Mouse (Mus musculus): Measurements from ENCODE around the gene Fgb. TPM values are rescaled to one million over a fixed set of nuclear protein-coding genes. Genes with fewer than 3 reads are reported as not detected.

Gene Fgb
- 4.5 and 8.3 TPM in 2 replicates for polyA plus RNA-seq (2015; fragmentation: Nextera tagmentation; extraction: Ambion mirVana)

DNA sequence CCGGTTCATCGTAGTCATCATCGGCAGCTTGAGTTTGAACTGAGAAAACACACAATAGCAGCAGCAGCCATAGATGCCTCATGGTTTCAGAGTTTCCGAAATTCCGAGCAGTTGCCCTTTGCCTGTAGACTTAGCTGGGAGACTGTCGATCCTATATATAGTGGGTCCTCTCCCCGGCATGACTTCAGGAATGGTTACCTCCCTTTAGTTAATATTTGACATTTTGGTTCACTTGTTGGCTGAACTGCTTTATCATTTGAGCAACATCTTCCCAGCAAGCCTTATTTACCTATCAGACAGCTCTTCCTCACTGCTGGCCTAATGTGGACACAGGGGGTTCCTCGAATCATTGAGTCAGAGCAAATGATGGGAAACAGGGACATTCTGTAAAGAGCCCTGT is at the start of gene Fgb:
Gene Fgb (minus strand): TSS at position 184 of the 400 bp plus-strand sequence.
- Histone ChIP-seq H3K4me2 (no peak within 1 kb of the TSS), H3K4me3 (replicated peaks) (no peak within 1 kb of the TSS), H3K27ac (no peak within 1 kb of the TSS), H3K4me1 (no peaks in the 10 kb centered on the region), H3K27me3 (peaks cover 3% of the 10 kb centered on the region), H3K9ac (no peak within 1 kb of the TSS), H3K9me3 (replicated peaks) (no peaks in the 10 kb centered on the region), H3K36me3 (no peaks in the 10 kb centered on the region)
- ATAC-seq (replicated peaks; ENCODE audit: low FRiP score), result no peak
- WGBS, result 83% methylated on average over 8 of the region's 8 CpGs

DNA sequence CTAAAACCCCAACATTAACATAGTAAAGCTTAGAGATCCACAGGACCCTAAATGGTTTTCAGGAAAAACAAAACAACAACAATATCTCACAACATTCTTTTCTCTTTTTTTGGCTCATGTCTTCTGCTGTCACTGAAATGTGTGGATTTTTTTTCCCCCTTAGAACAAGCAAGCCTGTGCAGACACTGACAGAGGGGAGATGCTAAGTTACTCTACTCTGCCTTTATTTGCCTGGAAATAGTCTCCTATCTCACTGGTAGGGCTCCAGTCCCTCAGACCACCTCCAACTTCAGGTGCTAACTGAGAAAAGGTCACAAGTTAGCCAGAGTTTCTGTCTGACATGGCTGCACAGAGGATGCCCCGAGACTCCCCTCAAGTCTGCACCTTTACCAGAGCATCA is 49.5 kb upstream of the Fgb start:
- H3K4me2 ChIP-seq, result peak overlapping the region; percentile 52
- no peaks in the 10 kb centered on the region for H3K36me3 ChIP-seq
- no peak for ATAC-seq (replicated peaks; ENCODE audit: low FRiP score)
- H3K9ac ChIP-seq, result no peak overlapping the region
- H3K4me3 ChIP-seq (replicated peaks), result 0 out of 2 replicates have a peak overlapping the region, but pooled peaks have one; percentile 31
- peaks cover 18% of the 10 kb centered on the region for H3K27me3 ChIP-seq
- peaks cover 8% of the 10 kb centered on the region; the same call in 1 of the 2 replicates for H3K4me1 ChIP-seq
- H3K27ac ChIP-seq, result no peak overlapping the region
- 89% methylated on average over 1 of the region's 1 CpGs for WGBS
- no peaks in the 10 kb centered on the region for H3K9me3 ChIP-seq (replicated peaks)

DNA sequence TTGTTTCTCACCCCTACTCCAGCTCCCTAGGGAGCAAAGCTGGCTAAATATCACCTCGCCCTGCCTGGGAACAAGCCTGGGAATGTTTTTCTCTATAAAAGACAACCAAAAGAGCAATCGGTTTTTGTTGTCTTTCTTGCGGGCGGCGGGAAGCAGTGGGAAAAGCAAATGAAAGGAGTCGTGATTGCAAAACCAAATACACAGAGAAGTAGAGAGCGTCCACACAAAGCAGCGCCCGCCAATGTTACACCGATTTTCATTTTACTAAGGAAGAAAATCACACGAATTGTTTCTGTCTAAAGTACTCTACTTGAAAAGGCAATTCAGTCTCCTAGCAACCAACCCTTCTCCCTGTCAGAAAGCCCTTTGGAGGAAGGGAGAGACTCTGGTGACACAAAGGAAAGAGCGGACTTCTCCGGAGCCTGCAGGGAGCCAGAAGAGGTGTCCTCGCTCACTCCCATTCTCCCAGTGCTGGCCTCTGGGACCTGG is 48.9 kb upstream of the Fgb start:
- ATAC-seq (replicated peaks; ENCODE audit: low FRiP score), result no peak
- Histone ChIP-seq H3K27me3 (peaks cover 18% of the 10 kb centered on the region), H3K36me3 (no peaks in the 10 kb centered on the region), H3K4me2 (peak overlapping the region; percentile 52), H3K27ac (no peak overlapping the region), H3K4me3 (replicated peaks) (peak overlapping the region; percentile 31), H3K4me1 (peaks cover 8% of the 10 kb centered on the region; the same call in 1 of the 2 replicates), H3K9me3 (replicated peaks) (no peaks in the 10 kb centered on the region), H3K9ac (0 out of 2 replicates have a peak overlapping the region, but pooled peaks have one; percentile 10)
- 11% methylated on average over 14 of the region's 14 CpGs for WGBS

DNA sequence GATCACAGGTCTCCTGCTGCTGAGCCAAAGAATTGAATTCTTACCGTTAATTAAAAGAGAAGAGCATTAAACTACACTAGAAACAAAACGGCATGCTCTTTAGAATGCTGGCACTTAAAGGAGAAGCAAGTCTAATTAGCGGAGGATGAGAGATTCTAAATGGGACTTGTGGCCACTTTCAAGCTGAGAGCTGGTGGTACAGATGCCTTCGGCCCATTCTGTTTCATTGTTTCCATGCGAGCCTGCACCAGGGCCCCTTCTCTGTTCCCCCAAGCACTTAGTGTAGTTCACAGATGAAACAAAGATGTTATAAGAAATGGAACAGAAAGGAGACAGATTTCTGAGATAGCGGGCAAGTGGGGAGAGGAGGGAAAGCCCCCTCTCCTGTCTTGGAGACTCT is 47.9 kb upstream of the Fgb start:
- Histone ChIP-seq H3K9me3 (replicated peaks) (no peaks in the 10 kb centered on the region), H3K4me1 (peaks cover 8% of the 10 kb centered on the region; the same call in 1 of the 2 replicates), H3K4me2 (no peak overlapping the region), H3K27ac (no peak overlapping the region), H3K9ac (no peak overlapping the region), H3K27me3 (peaks cover 18% of the 10 kb centered on the region), H3K4me3 (replicated peaks) (no peak overlapping the region), H3K36me3 (no peaks in the 10 kb centered on the region)
- no peak for ATAC-seq (replicated peaks; ENCODE audit: low FRiP score)
- 84% methylated on average over 6 of the region's 6 CpGs for WGBS

DNA sequence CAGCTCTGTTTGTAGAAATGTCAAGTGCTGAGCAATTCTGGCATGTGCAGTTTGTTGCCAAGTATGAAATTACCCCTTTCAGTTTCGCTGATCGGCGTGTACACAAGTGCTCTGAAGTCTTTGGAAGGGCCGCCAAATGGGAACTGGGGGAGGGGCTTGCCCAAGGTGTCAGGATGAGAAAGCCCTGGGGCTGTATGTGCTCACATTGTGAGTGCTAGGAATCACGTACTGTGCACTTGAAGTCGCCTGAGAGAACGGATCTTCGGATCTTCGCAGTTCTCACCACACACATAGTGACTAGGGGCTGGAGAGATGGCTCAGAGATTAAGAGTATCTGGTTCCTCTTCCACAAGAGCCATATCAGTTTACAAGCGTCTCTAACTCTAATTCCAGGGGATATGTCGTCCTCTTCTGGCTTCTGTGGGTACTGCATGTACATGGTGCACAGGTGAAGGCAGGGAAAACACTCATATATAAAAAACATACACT is 30.9 kb upstream of the Fgb start:
- WGBS, result 1% methylated on average over 11 of the region's 11 CpGs
- ATAC-seq (replicated peaks; ENCODE audit: low FRiP score), result peak; percentile 84
- Histone ChIP-seq H3K9ac (peak overlapping the region; percentile 33; the same call in 1 of the 2 replicates), H3K4me3 (replicated peaks) (peak overlapping the region; percentile 39), H3K4me2 (peak overlapping the region; percentile 72), H3K27me3 (no peaks in the 10 kb centered on the region), H3K4me1 (0 out of 2 replicates have a peak, but pooled peaks cover 2% of the 10 kb centered on the region), H3K9me3 (replicated peaks) (no peaks in the 10 kb centered on the region), H3K36me3 (no peaks in the 10 kb centered on the region), H3K27ac (no peak overlapping the region)

DNA sequence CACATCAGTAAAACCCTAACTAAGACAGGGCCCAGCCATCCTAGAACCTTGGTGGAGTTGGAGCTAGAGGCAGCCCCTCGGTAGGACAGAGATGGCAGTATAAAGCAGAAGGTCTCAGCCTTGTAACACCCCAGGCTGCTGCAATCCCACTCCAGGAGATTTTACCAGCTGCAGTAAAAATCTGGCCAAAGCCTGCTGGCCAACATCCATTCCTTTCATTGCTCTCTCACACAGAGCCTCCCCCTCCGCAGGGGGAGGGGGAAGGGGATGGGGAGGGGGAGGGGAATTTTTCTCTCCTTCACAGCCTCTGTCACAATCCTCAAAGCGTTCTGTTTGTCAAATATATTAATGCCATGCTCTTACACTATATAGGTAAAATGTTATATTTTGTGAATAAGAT is 26.9 kb upstream of the Fgb start:
- no peaks in the 10 kb centered on the region for H3K27me3 ChIP-seq
- WGBS, result 32% methylated on average over 2 of the region's 3 CpGs
- H3K4me1 ChIP-seq, result 0 out of 2 replicates have a peak, but pooled peaks cover 2% of the 10 kb centered on the region
- no peak for ATAC-seq (replicated peaks; ENCODE audit: low FRiP score)
- no peaks in the 10 kb centered on the region for H3K9me3 ChIP-seq (replicated peaks)
- peaks cover 21% of the 10 kb centered on the region for H3K36me3 ChIP-seq
- H3K4me3 ChIP-seq (replicated peaks), result no peak overlapping the region
- H3K4me2 ChIP-seq, result no peak overlapping the region
- no peak overlapping the region for H3K27ac ChIP-seq
- H3K9ac ChIP-seq, result no peak overlapping the region

DNA sequence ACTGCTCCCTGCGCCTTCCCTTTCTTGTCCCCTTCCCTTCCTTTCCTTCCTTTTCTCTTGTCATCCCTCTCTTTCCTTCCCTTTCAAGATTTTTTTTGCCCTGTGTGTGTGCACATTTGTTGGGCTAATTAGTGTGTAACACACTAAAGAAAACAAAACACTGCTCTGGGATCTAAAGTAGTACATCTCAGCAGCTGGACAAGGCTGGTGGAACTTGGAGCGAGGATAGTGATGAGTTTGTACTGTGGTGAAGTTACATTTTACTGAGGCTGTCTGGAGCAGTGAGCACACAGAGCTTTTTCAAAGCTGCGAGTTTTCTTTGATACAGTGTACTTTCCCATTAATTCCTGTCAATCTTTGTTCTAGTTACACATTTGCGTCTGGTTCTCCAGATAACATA is 20.6 kb upstream of the Fgb start:
- no peaks in the 10 kb centered on the region for H3K27me3 ChIP-seq
- ATAC-seq (replicated peaks; ENCODE audit: low FRiP score), result no peak
- no peaks in the 10 kb centered on the region for H3K9me3 ChIP-seq (replicated peaks)
- H3K4me3 ChIP-seq (replicated peaks), result no peak overlapping the region
- H3K27ac ChIP-seq, result no peak overlapping the region
- H3K9ac ChIP-seq, result no peak overlapping the region
- H3K4me2 ChIP-seq, result no peak overlapping the region
- no peaks in the 10 kb centered on the region for H3K4me1 ChIP-seq
- H3K36me3 ChIP-seq, result peaks cover 81% of the 10 kb centered on the region
- WGBS, result 93% methylated on average over 4 of the region's 4 CpGs

DNA sequence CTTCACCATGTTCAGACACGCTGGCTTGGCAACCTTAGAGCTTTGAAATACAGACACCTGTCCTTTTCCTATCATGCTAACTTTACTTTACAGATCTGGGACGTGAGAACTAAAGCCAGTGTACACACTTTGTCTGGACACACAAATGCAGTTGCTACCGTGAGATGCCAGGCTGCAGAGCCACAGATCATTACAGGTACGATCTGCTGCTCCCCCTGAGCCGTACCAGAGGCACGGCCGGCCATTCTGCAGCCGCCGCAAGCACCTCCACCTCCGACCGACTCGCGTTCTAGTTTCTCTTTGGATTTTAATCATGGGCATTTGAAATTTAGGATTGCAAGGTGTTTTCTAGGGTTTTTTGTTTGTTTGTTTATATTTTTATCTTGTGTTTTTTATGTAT is 19.2 kb upstream of the Fgb start:
- H3K9me3 ChIP-seq (replicated peaks), result no peaks in the 10 kb centered on the region
- H3K27me3 ChIP-seq, result no peaks in the 10 kb centered on the region
- WGBS, result 96% methylated on average over 13 of the region's 13 CpGs
- no peak overlapping the region for H3K4me3 ChIP-seq (replicated peaks)
- peaks cover 92% of the 10 kb centered on the region for H3K36me3 ChIP-seq
- no peak overlapping the region for H3K9ac ChIP-seq
- ATAC-seq (replicated peaks; ENCODE audit: low FRiP score), result no peak
- H3K4me2 ChIP-seq, result no peak overlapping the region
- H3K4me1 ChIP-seq, result no peaks in the 10 kb centered on the region
- H3K27ac ChIP-seq, result no peak overlapping the region

DNA sequence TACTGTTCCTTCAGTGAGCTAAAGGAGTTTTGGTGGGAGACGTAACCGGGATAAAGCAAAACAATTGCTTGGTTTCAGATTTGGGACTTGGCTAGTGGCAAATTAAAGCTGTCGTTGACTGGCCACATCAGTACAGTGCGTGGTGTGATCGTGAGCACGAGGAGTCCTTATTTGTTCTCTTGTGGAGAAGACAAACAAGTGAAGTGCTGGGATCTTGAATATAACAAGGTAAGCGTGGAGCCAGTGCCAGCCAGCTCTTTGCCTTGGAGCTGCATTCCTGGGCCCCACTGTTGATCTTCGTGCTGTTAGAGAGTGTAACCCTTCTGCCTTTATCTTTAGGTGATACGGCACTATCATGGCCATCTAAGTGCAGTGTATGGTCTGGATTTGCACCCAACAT is 18.3 kb upstream of the Fgb start:
- no peaks in the 10 kb centered on the region for H3K27me3 ChIP-seq
- no peak overlapping the region for H3K4me3 ChIP-seq (replicated peaks)
- peaks cover 93% of the 10 kb centered on the region for H3K36me3 ChIP-seq
- ATAC-seq (replicated peaks; ENCODE audit: low FRiP score), result no peak
- H3K4me2 ChIP-seq, result no peak overlapping the region
- H3K9ac ChIP-seq, result no peak overlapping the region
- H3K4me1 ChIP-seq, result no peaks in the 10 kb centered on the region
- H3K9me3 ChIP-seq (replicated peaks), result no peaks in the 10 kb centered on the region
- WGBS, result 95% methylated on average over 9 of the region's 9 CpGs
- no peak overlapping the region for H3K27ac ChIP-seq

DNA sequence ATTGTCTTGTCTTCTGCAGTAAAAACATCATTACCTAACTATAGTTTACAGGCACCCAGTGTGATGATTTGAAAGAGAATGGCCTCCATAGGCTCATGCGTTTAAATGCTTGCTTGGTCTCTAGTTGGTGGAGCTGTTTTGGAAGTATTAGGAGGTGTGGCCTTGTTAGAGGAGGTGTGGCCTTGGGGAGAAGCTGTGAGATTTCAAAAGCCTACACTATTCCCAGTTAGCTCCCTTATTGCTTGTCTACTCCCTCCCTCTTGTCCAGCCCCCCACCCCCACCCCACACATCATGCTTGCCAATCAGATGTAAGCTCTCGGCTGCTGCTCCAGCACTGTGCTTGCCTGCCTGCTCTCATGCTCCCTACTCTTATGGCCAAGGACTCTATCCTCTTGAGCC is 7.4 kb upstream of the Fgb start:
- ATAC-seq (replicated peaks; ENCODE audit: low FRiP score), result no peak
- 0 out of 2 replicates have a peak overlapping the region, but pooled peaks have one; percentile 80 for H3K4me2 ChIP-seq
- no peaks in the 10 kb centered on the region for H3K27me3 ChIP-seq
- no peak overlapping the region for H3K27ac ChIP-seq
- peaks cover 51% of the 10 kb centered on the region for H3K36me3 ChIP-seq
- no peak overlapping the region for H3K4me3 ChIP-seq (replicated peaks)
- peaks cover 12% of the 10 kb centered on the region for H3K4me1 ChIP-seq
- H3K9ac ChIP-seq, result no peak overlapping the region
- 96% methylated on average over 2 of the region's 2 CpGs for WGBS
- H3K9me3 ChIP-seq (replicated peaks), result no peaks in the 10 kb centered on the region

DNA sequence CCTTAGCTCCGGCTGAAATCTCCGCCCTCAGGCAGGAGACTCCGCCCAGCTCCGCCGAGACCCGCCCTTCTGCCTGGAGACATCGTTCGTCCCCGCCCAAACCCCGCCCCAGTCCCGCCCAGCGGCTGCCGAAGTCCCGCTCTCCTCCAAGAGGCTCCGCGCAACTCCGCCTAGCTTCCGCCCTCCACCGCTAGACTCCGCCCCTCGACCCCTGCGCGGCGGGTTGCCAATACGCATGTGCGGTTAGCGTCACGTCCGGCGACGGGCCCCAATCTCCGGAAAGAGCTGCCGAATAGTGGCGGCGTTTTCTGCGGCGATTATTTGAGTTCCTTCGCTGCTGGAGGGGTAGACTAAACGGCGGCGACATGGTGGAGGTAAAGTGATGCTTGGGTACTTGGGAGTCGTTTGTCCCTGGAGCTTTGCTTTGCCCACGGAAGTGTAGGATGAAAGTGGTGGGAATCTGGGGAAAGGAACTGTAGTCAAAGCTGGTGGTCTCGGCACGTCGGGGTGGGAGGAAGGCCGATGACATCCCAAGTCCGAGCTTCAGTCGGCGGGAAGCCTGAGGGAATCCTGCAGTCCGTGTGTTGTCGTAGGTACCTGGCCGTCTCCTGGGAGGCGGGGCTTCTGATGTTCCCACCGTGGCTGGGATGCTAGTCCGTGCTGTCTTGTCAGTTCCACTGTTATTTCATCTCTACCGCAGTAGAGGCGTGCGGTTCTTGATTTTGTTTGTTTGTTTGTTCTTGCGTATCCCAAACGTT is 5.8 kb upstream of the Fgb start, which contains the start of gene Plrg1:
Gene Plrg1 (plus strand): TSS at position 242 of the 758 bp plus-strand sequence.
- peak within 1 kb of the TSS; percentile 81 for H3K9ac ChIP-seq
- under 1% methylated on average over 59 of the region's 61 CpGs for WGBS
- no peaks in the 10 kb centered on the region for H3K27me3 ChIP-seq
- H3K4me2 ChIP-seq, result peak within 1 kb of the TSS; percentile 80
- peak within 1 kb of the TSS; percentile 82 for H3K27ac ChIP-seq
- peaks cover 12% of the 10 kb centered on the region for H3K4me1 ChIP-seq
- no peaks in the 10 kb centered on the region for H3K9me3 ChIP-seq (replicated peaks)
- H3K4me3 ChIP-seq (replicated peaks), result peak within 1 kb of the TSS; percentile 89
- peak; percentile 99 for ATAC-seq (replicated peaks; ENCODE audit: low FRiP score)
- H3K36me3 ChIP-seq, result peaks cover 35% of the 10 kb centered on the region

DNA sequence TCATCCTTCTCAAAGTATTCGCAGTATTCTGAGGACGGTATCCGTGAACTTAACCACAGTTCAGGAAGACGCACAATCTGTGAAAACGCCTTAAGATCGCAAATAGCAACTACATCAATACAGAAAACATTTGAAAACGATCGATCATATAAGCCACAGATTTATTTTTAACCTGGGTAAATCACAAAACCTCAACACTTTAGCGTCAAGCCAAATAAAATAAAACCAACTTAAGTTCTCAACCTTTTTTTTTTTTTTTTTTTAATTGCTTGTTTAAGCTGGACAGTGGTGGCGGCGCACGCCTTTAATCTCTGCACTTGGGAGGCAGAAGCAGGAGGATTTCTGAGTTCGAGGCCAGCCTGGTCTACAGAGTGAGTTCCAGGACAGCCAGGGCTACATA is 5.1 kb upstream of the Fgb start:
- no peak overlapping the region for H3K9ac ChIP-seq
- peak overlapping the region; percentile 56 for H3K4me2 ChIP-seq
- peaks cover 12% of the 10 kb centered on the region for H3K4me1 ChIP-seq
- H3K27ac ChIP-seq, result no peak overlapping the region
- peaks cover 28% of the 10 kb centered on the region for H3K36me3 ChIP-seq
- no peaks in the 10 kb centered on the region; the same call in 1 of the 2 replicates for H3K27me3 ChIP-seq
- H3K9me3 ChIP-seq (replicated peaks), result no peaks in the 10 kb centered on the region
- WGBS, result 32% methylated on average over 13 of the region's 13 CpGs
- ATAC-seq (replicated peaks; ENCODE audit: low FRiP score), result no peak
- H3K4me3 ChIP-seq (replicated peaks), result peak overlapping the region; percentile 89

Data from kidney, embryonic 15.5 days (tissue).